Mouse (Mus musculus) lung, embryonic 16.5 days (tissue): ENCODE results near the gene Trim42. TPM values are rescaled to one million over a fixed set of nuclear protein-coding genes. Genes with fewer than 3 reads are reported as not detected.

Experiments used
- ATAC-seq: fragments of 200-750 bp; cut with Nextera tagmentation; 2 replicates; pipeline ENCODE4 v1.8.0; 2017; ENCODE audit warnings: low read depth, mild to moderate bottlenecking, moderate library complexity
- H3K27ac ChIP-seq: fragments of 300-500 bp; sonication (generic); 2 replicates; pipeline ENCODE4 v1.5.1; 2014; ENCODE audit warnings: mild to moderate bottlenecking, control low read depth, low read length
- H3K27me3 ChIP-seq: fragments of 300-500 bp; sonication (generic); 2 replicates; pipeline ENCODE4 v1.6.1; 2014; ENCODE audit warnings: low read depth, low read length, mixed read lengths; ENCODE audit not compliant: control insufficient read depth, insufficient read depth
- H3K36me3 ChIP-seq: fragments of 300-500 bp; sonication (generic); 2 replicates; pipeline ENCODE4 v1.6.1; 2014; ENCODE audit warnings: low read length; ENCODE audit not compliant: control insufficient read depth, insufficient read depth
- H3K4me1 ChIP-seq: fragments of 300-500 bp; sonication (generic); replicated peaks from 2 replicates; pipeline ENCODE4 v1.6.1; 2014; ENCODE audit warnings: low read length, mixed read lengths; ENCODE audit not compliant: control insufficient read depth, insufficient read depth
- H3K4me2 ChIP-seq: fragments of 300-500 bp; sonication (generic); 2 replicates; pipeline ENCODE4 v1.6.1; 2014; ENCODE audit warnings: low read depth, low read length, control low read depth
- H3K4me3 ChIP-seq: fragments of 300-500 bp; sonication (generic); 2 replicates; pipeline ENCODE4 v1.5.1; 2014; ENCODE audit warnings: mild to moderate bottlenecking, low read length, control low read depth
- H3K9ac ChIP-seq: fragments of 300-500 bp; sonication (generic); 2 replicates; pipeline ENCODE4 v1.6.1; 2014; ENCODE audit warnings: low read length, control low read depth
- H3K9me3 ChIP-seq: fragments of 300-500 bp; sonication (generic); 2 replicates; pipeline ENCODE4 v1.6.1; 2016; ENCODE audit warnings: low read length; ENCODE audit not compliant: control insufficient read depth
- WGBS: fragments of 180-500 bp; shearing (Covaris S2); extraction: QIAGEN DNeasy Blood & Tissue Kit; methylation state at CpG from one replicate; pipeline ENCODE4 v1.1.7; 2014; 5-methylcytosine and 5-hydroxymethylcytosine counted together
- polyA plus RNA-seq: library from polyadenylated mRNA; unstranded; fragments of >200 nt; fragmentation: Nextera tagmentation; extraction: Ambion mirVana; gene quantifications from 2 replicates; pipeline ENCODE4 v1.2.1, GENCODE M21; 2015

The Trim42 gene
- not detected in 2 replicates for polyA plus RNA-seq

GRCm38 (mm10) chr9:97369591-97369990, at the start of gene Trim42:
Trim42 (minus strand) TSS chr9:97369958.
- Histone ChIP-seq H3K4me2 (no peak within 1 kb of the TSS), H3K4me3 (no peak within 1 kb of the TSS), H3K36me3 (no peaks in the 10 kb centered on the region), H3K4me1 (no peaks in the 10 kb centered on the region), H3K27me3 (no peaks in the 10 kb centered on the region), H3K9ac (no peak within 1 kb of the TSS), H3K27ac (no peak within 1 kb of the TSS), H3K9me3 (no peaks in the 10 kb centered on the region)
- no peak for ATAC-seq
- WGBS = 76% methylated on average over 7 of the region's 7 CpGs

GRCm38 (mm10) chr9:97414876-97415668, 45.3 kb upstream of the Trim42 start:
- Histone ChIP-seq H3K9me3 (no peaks in the 10 kb centered on the region), H3K36me3 (no peaks in the 10 kb centered on the region), H3K4me2 (no peak overlapping the region), H3K27ac (no peak overlapping the region), H3K4me1 (no peaks in the 10 kb centered on the region), H3K4me3 (no peak overlapping the region), H3K9ac (no peak overlapping the region), H3K27me3 (no peaks in the 10 kb centered on the region)
- ATAC-seq = no peak
- WGBS = 78% methylated on average over 6 of the region's 6 CpGs

- no peak for ATAC-seq
- no peak overlapping the region for H3K9ac ChIP-seq
- no peaks in the 10 kb centered on the region for H3K36me3 ChIP-seq
- no peak overlapping the region for H3K4me2 ChIP-seq
- WGBS = 77% methylated on average over 2 of the region's 2 CpGs
- H3K27me3 ChIP-seq = no peaks in the 10 kb centered on the region
- no peaks in the 10 kb centered on the region for H3K9me3 ChIP-seq
- H3K4me3 ChIP-seq = no peak overlapping the region
- H3K4me1 ChIP-seq = no peaks in the 10 kb centered on the region
- no peak overlapping the region for H3K27ac ChIP-seq
Observed at GRCm38 (mm10) chr9:97408142-97408541, 38.4 kb upstream of the Trim42 start.

- Histone ChIP-seq H3K27ac (no peak overlapping the region), H3K4me1 (no peaks in the 10 kb centered on the region), H3K9ac (no peak overlapping the region), H3K27me3 (no peaks in the 10 kb centered on the region), H3K9me3 (no peaks in the 10 kb centered on the region), H3K36me3 (no peaks in the 10 kb centered on the region), H3K4me3 (no peak overlapping the region), H3K4me2 (no peak overlapping the region)
- 72% methylated on average over 6 of the region's 6 CpGs for WGBS
- no peak for ATAC-seq
Observed at GRCm38 (mm10) chr9:97356441-97356840, 13.3 kb downstream of the Trim42 start.

GRCm38 (mm10) chr9:97344767-97345297, 24.9 kb downstream of the Trim42 start:
- Histone ChIP-seq H3K4me3 (no peak overlapping the region), H3K36me3 (no peaks in the 10 kb centered on the region), H3K4me2 (peak overlapping the region; percentile 21), H3K27ac (peak overlapping the region; percentile 77), H3K9me3 (no peaks in the 10 kb centered on the region), H3K9ac (no peak overlapping the region), H3K27me3 (no peaks in the 10 kb centered on the region), H3K4me1 (peaks cover 10% of the 10 kb centered on the region)
- ATAC-seq = peak; percentile 91
- WGBS = 9% methylated on average over 12 of the region's 12 CpGs

- H3K27me3 ChIP-seq = no peaks in the 10 kb centered on the region
- 59% methylated on average over 5 of the region's 5 CpGs for WGBS
- no peak for ATAC-seq
- H3K27ac ChIP-seq = no peak overlapping the region
- H3K9ac ChIP-seq = no peak overlapping the region
- H3K4me1 ChIP-seq = peaks cover 10% of the 10 kb centered on the region
- H3K36me3 ChIP-seq = no peaks in the 10 kb centered on the region
- no peak overlapping the region for H3K4me2 ChIP-seq
- no peak overlapping the region for H3K4me3 ChIP-seq
- no peaks in the 10 kb centered on the region for H3K9me3 ChIP-seq
Observed at GRCm38 (mm10) chr9:97341772-97342171, 28.0 kb downstream of the Trim42 start.

- Histone ChIP-seq H3K4me2 (no peak overlapping the region), H3K9me3 (no peaks in the 10 kb centered on the region), H3K36me3 (no peaks in the 10 kb centered on the region), H3K4me1 (no peaks in the 10 kb centered on the region), H3K4me3 (no peak overlapping the region), H3K27ac (no peak overlapping the region), H3K27me3 (no peaks in the 10 kb centered on the region), H3K9ac (no peak overlapping the region)
- ATAC-seq = no peak
- WGBS = 64% methylated on average over 3 of the region's 3 CpGs
Observed at GRCm38 (mm10) chr9:97322846-97323245, 46.9 kb downstream of the Trim42 start.

- 38% methylated on average over 10 of the region's 10 CpGs for WGBS
- Histone ChIP-seq H3K4me3 (no peak overlapping the region), H3K27me3 (no peaks in the 10 kb centered on the region), H3K4me1 (no peaks in the 10 kb centered on the region), H3K27ac (no peak overlapping the region), H3K4me2 (no peak overlapping the region), H3K9ac (no peak overlapping the region), H3K9me3 (no peaks in the 10 kb centered on the region), H3K36me3 (no peaks in the 10 kb centered on the region)
- no peak for ATAC-seq
Observed at GRCm38 (mm10) chr9:97322120-97322519, 47.6 kb downstream of the Trim42 start.

GRCm38 (mm10) chr9:97315421-97316055, 54.2 kb downstream of the Trim42 start:
- no peaks in the 10 kb centered on the region for H3K9me3 ChIP-seq
- no peak overlapping the region for H3K9ac ChIP-seq
- ATAC-seq = no peak
- no peak overlapping the region for H3K4me2 ChIP-seq
- no peak overlapping the region for H3K27ac ChIP-seq
- H3K36me3 ChIP-seq = no peaks in the 10 kb centered on the region
- H3K4me1 ChIP-seq = no peaks in the 10 kb centered on the region
- no peak overlapping the region for H3K4me3 ChIP-seq
- no peaks in the 10 kb centered on the region for H3K27me3 ChIP-seq
- WGBS = 60% methylated on average over 10 of the region's 10 CpGs
